Mouse (Mus musculus) CH12.LX (cell line): ENCODE results near the gene Knl1.
A peak's percentile ranks its signal among the peaks of the same experiment; 100 is the strongest.

Source experiments
- CTCF ChIP-seq, 2 experiments: IDR thresholded peaks in 1 of 2; conservative IDR thresholded peaks in 1 of 2; 2 replicates each; pipeline ENCODE4 v1.5.1; 2011 to 2012; ENCODE audit warnings: low read depth in 2 of 2, low read length in 2 of 2, improper control_type of control experiment in 1 of 2, inconsistent platforms in 1 of 2, mild to moderate bottlenecking in 1 of 2, moderate library complexity in 1 of 2
- MAX ChIP-seq: IDR thresholded peaks from 2 replicates; pipeline ENCODE4 v1.6.1; 2011; ENCODE audit warnings: low read length, improper control_type of control experiment
- NRF1 ChIP-seq: IDR thresholded peaks from 2 replicates; pipeline ENCODE4 v1.6.1; 2014; ENCODE audit warnings: low read depth, mild to moderate bottlenecking, inconsistent platforms, low read length, improper control_type of control experiment, moderate library complexity
- USF1 ChIP-seq: IDR thresholded peaks from 2 replicates; pipeline ENCODE4 v1.6.1; 2014; ENCODE audit warnings: low read depth, mild to moderate bottlenecking, inconsistent platforms, low read length, improper control_type of control experiment

DNA sequence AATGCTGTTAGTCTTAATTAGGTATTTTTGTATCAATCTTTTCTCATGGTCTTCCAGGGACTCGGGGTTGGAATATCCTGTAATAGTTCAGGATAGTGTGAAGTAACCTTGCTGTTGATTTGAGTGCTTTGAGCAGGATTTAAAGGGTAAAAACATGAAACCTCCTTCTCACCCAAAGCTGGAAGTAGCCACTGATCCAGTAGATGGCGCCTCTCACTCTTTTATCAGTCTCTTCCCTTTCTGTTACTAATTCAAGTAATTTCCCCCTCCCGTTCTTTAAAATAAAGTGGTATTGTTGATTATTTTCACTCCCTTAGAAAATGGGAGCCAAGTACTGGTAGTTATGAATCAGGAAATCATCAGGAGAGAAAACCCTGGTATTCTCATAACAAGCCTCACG lies 6.0 kb upstream of the Knl1 start:
- TF ChIP-seq CTCF (conservative IDR thresholded peaks at IDR 0.05 in 1 of 2, IDR thresholded peaks at IDR 0.05 in 1 of 2; ENCODE audit: low read depth in 2 of 2, low read length in 2 of 2): peak; percentile 18 to 75; a peak in 3 of 4 replicates
- TF ChIP-seq MAX: no peak
- TF ChIP-seq NRF1: no peak
- no peak for TF ChIP-seq USF1
